Mouse (Mus musculus) testis, adult 2 months (tissue): Measurements from ENCODE around the gene Phactr1. TPM values are rescaled to one million over a fixed set of nuclear protein-coding genes. Genes with fewer than 3 reads are reported as not detected.
A peak's percentile ranks its signal among the peaks of the same experiment; 100 is the strongest.

Experiments
- H3K27ac ChIP-seq: fragments of 200-500 bp; 2 replicates; pipeline ENCODE4 v1.5.1; 2012; ENCODE audit warnings: low read depth, low read length; ENCODE audit not compliant: control insufficient read depth, insufficient read depth
- H3K27me3 ChIP-seq: fragments of 200-500 bp; 2 replicates; pipeline ENCODE4 v1.6.1; 2012; ENCODE audit warnings: mild to moderate bottlenecking, low read length, moderate library complexity; ENCODE audit not compliant: control insufficient read depth, insufficient read depth
- H3K36me3 ChIP-seq: fragments of 200-500 bp; 2 replicates; pipeline ENCODE4 v1.6.1; 2012; ENCODE audit warnings: mild to moderate bottlenecking, low read length; ENCODE audit not compliant: control insufficient read depth, insufficient read depth
- H3K4me1 ChIP-seq: fragments of 200-500 bp; 2 replicates; pipeline ENCODE4 v1.6.1; 2012; ENCODE audit warnings: low read length; ENCODE audit not compliant: control insufficient read depth, insufficient read depth
- H3K4me3 ChIP-seq: fragments of 200-500 bp; 2 replicates; pipeline ENCODE4 v1.5.1; 2012; ENCODE audit warnings: low read depth, mild to moderate bottlenecking, low read length, moderate library complexity, mixed read lengths; ENCODE audit not compliant: control insufficient read depth
- CTCF ChIP-seq: fragments of 200-500 bp; IDR thresholded peaks from 2 replicates; pipeline ENCODE4 v1.5.1; 2012; ENCODE audit warnings: low read depth, mild to moderate bottlenecking, inconsistent platforms, low read length, moderate library complexity; ENCODE audit not compliant: control insufficient read depth, insufficient read depth, insufficient replicate concordance
- POLR2A ChIP-seq: fragments of 200-500 bp; IDR thresholded peaks from 2 replicates; pipeline ENCODE4 v1.6.1; 2012; ENCODE audit warnings: low read depth, mild to moderate bottlenecking, inconsistent platforms, low read length, moderate library complexity; ENCODE audit not compliant: control insufficient read depth
- polyA plus RNA-seq: library from polyadenylated mRNA; depleted of rRNA; stranded (reverse); fragments of >200 nt; gene quantifications from 2 replicates; pipeline ENCODE4 v1.2.3, GENCODE M21; 2012

Gene Phactr1
- polyA plus RNA-seq, 1 experiment = 50.2 TPM

DNA sequence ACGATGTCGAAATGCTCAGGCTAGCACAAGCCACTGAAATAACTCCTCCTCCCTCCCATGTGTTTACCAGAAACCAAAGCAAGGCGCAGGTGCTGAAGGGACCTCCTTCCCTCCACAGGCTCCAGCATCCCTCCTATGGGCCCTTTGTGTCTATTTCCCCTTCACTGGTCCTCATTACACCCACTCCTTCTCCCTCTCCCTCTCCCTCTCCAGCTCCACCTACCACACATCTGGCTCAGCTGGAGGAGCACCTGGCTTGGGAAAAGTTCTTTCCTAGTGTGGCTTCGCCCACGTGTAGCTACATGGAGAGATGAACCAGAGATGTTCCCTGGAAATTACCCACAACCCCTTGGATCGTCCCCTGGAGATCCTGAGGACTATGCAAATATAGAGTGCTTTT lies 356.1 kb downstream of the Phactr1 start:
- Histone ChIP-seq H3K27me3 (no peaks in the 10 kb centered on the region), H3K36me3 (no peaks in the 10 kb centered on the region), H3K4me3 (no peak overlapping the region), H3K27ac (no peak overlapping the region), H3K4me1 (no peaks in the 10 kb centered on the region)
- TF ChIP-seq CTCF (no peak), POLR2A (no peak)

DNA sequence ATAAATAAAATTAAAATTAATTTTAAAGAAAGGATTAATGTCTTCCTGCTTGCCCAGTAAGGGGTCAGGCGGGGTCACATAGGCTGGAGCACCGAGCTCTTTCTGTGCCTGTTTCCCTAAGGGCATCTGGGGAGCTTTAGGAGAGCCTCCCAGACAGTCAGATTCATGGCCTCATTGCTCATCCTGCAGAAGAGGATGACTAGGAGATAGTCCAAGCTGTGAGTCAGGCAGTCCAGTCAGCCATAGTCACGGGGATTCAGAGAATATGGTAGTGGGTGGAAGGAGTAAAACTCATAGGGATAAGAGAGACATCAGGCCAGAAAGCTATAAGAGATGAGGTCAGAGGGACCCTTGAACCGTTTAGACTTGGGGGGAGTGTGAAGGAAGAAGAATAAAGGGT lies 362.3 kb downstream of the Phactr1 start:
- H3K27ac ChIP-seq = no peak overlapping the region
- H3K4me3 ChIP-seq = no peak overlapping the region

DNA sequence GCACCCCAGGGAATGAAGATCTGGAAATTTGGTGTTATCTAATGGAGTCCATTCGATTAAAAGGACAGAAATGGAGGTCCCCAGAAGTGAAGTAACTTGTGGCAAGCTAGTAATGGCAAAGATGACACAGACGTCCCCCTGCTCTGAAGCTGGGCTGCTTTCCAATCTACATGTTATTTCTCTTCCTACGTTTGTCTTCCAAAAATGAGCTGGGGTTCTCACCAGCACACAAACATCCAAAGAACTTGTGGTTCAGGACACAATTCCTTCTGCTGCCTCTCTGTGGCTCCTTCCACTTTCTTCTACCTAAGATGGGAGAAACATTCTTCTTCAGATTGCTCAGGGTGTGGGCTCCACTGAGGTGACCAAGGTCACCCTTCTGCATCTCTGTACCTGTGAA lies 368.1 kb downstream of the Phactr1 start:
- TF ChIP-seq POLR2A = no peak
- TF ChIP-seq CTCF = no peak
- H3K4me1 ChIP-seq = no peaks in the 10 kb centered on the region
- H3K36me3 ChIP-seq = no peaks in the 10 kb centered on the region
- H3K4me3 ChIP-seq = no peak overlapping the region
- no peaks in the 10 kb centered on the region for H3K27me3 ChIP-seq
- H3K27ac ChIP-seq = no peak overlapping the region

More for the DNA sequence above, 362.3 kb downstream of the Phactr1 start:
- H3K4me1 ChIP-seq = no peaks in the 10 kb centered on the region
- no peaks in the 10 kb centered on the region for H3K27me3 ChIP-seq
- TF ChIP-seq CTCF (no peak), POLR2A (no peak)
- no peaks in the 10 kb centered on the region for H3K36me3 ChIP-seq

GRCm38 (mm10) chr13:43053201-43053600 lies 372.8 kb downstream of the Phactr1 start:
- no peak overlapping the region for H3K4me3 ChIP-seq
- TF ChIP-seq CTCF = no peak
- no peak for TF ChIP-seq POLR2A
- no peaks in the 10 kb centered on the region for H3K4me1 ChIP-seq
- H3K27ac ChIP-seq = no peak overlapping the region
- no peaks in the 10 kb centered on the region for H3K27me3 ChIP-seq
- no peaks in the 10 kb centered on the region for H3K36me3 ChIP-seq

GRCm38 (mm10) chr13:43055136-43055535 lies 374.7 kb downstream of the Phactr1 start:
- Histone ChIP-seq H3K4me1 (no peaks in the 10 kb centered on the region), H3K4me3 (no peak overlapping the region), H3K36me3 (no peaks in the 10 kb centered on the region), H3K27ac (no peak overlapping the region), H3K27me3 (no peaks in the 10 kb centered on the region)
- TF ChIP-seq POLR2A = no peak
- no peak for TF ChIP-seq CTCF

DNA sequence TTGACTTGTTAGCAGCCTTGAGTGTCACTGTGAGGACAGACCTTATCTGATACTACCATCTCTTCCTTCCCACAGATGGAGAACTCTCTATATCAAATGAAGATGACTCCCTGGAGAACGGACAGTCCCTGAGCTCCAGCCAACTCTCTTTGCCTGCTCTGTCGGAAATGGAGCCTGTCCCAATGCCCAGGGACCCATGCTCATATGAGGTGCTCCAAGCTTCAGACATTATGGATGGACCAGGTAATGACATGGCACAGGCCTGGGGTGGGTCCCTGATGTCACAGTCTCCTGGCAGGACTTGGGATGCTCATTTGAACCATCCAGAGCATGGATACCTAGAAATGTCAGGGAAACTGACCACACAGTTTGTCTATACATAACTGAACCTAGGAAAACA lies 376.7 kb downstream of the Phactr1 start:
- H3K27ac ChIP-seq = no peak overlapping the region
- H3K27me3 ChIP-seq = no peaks in the 10 kb centered on the region
- TF ChIP-seq CTCF (no peak), POLR2A (no peak)
- H3K4me1 ChIP-seq = no peaks in the 10 kb centered on the region
- no peak overlapping the region for H3K4me3 ChIP-seq
- no peaks in the 10 kb centered on the region for H3K36me3 ChIP-seq

DNA sequence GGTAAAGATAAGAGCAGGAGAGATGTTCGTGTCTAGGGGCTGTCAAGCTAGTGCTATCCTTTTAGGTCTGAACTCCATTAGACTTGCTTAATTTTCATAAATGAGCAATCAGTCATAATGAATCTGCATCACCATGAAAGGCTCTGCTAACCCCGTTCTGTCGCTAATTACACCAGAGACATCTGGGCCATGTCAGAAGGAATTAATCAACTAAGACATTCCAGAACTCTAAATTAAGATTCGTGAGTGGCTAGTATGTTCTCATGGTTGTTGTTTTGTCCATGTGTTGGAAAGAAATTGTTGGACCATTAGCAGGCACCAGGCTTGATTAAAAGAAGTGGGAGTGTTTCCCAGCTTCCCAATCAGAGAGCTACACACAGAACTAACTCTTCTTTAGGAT lies 382.9 kb downstream of the Phactr1 start:
- H3K27me3 ChIP-seq = no peaks in the 10 kb centered on the region
- H3K4me1 ChIP-seq = no peaks in the 10 kb centered on the region
- H3K27ac ChIP-seq = no peak overlapping the region
- no peak overlapping the region for H3K4me3 ChIP-seq
- no peak for TF ChIP-seq POLR2A
- no peak for TF ChIP-seq CTCF
- no peaks in the 10 kb centered on the region for H3K36me3 ChIP-seq

GRCm38 (mm10) chr13:43068716-43069265 lies 388.4 kb downstream of the Phactr1 start:
- TF ChIP-seq CTCF (no peak), POLR2A (peak; percentile 63; the same call in 1 of the 2 replicates)
- Histone ChIP-seq H3K4me3 (peak overlapping the region; percentile 67), H3K4me1 (no peaks in the 10 kb centered on the region), H3K27ac (no peak overlapping the region), H3K36me3 (no peaks in the 10 kb centered on the region), H3K27me3 (no peaks in the 10 kb centered on the region)
